Mouse (Mus musculus): ENCODE results near the gene Irf2.

Irf2 gene

DNA sequence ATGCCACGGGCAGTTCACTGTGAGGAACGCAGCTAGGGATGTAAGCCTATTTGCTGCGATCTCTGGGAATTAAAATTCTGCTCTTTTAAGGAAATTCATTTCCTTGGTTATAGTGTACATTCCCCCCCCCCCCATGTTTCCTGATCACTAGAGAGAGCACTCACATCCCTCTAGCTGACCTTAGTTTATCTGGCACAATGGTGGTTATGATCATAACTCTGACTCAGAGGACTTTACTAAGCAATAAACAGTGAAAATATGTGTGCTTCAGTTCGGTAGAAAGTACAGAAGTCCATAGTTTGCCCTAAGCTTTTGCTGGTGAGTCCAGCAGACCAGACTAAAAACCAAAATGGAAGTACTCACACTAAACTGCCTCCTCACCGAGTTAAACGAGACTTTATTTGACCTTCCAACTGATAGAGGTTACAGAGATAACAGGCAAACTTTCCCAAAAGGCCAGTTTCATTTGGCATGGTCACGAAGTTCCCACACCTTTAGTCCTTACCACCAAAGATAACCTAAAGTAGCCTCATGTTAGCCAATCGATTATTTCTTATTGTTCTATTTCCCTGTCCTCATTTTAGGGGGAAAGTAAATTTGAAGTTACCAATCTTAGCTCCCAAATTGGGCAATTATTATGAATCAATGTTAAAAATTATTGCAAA is 142.4 kb downstream of the Irf2 start:
- no peak for DNase-seq (ENCODE audit: low spot score)

DNA sequence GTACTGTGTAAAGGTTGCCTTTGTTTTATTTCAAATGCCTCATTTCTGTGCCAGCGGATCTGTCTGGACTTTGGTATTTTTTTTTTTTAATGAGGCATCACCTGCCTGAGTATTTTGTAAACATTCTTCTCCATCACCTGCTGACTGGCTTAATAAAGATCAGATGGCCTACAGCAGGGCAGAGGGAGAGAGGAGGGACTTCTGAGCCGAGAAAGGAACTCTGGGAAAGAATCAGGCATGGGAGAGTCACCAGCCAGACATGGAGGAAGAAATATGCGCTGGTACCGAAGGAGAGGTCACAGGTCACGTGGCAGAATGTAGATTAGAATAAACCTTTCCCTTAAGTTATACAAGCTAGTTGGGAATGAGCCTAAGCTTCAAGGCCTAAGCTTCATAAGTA is 143.2 kb downstream of the Irf2 start:
- DNase-seq (ENCODE audit: low spot score) = no peak

DNA sequence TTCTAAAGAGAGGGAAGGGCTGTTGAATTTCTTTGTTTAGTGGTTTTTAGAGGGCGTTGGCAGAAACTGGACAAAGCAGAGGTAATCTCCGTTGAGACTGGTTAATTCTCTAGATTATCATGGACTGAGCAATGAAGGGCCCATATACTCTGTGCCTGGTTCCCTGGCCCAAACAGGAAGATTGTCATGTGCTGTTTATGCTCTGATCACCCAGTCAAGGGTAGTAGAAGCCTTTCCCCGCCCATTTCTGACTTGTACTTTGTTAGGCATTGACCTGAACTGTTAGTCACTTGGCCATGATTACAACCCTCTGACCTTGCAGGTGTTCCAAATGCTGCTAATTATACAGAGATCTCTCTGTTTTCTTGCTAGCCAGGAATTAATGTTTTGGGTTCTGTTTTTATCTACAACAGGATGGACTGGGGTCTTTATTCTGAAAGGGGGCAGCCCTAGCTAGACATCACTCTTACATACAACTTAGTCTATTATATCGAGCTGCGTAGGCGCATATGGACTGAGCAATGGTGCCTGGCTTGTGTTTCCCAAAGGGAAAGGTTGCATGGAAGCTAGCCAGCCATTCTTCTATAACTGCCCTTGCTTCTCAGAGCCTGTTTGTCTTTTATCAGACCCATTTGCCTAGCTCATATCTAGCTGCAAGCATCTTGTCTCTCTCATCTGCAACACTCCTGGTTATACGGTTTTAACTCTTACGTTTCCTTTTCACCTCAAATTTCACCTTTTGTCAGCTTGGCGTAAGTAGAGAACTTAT is 143.9 kb downstream of the Irf2 start:
- no peak for DNase-seq (ENCODE audit: low spot score)

DNA sequence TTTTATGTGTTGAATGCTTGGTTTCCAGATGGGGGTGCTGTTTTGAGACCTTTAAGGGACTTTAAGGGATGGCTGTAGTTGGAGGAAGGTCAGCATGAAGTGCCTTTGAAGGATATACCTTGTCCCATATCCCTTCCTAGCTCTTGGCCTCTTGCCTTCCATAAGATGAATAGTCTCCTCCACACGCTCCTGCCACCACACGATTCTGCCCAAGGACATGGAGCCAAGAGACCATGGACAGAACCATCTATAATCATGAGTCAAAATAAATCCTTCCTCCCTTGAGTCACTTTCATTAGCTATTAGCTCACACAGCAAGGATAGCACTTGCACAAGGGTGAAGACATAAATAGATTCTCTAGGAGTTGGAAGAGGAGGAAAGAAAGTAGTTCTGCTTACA is 146.3 kb downstream of the Irf2 start:
- no peak for DNase-seq (ENCODE audit: low spot score)

DNA sequence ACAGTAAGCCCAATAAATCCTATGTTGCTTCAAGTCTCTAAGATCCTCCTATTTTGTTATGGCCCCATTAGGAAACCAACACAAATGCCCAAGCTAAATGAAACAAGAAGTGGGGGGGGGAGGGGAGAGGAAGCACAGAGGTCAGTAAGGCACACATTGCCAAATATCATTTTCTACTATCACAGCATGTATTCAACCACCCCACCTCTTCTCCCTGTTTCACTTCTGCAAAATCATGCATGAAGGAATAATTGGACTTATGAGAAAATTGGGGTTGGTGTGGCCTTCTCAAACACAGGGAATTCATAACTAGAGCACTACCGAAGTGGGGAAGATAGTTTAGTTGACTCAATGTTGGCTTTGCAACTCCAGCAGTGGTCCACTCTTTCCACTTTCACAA is 146.7 kb downstream of the Irf2 start:
- no peak for DNase-seq (ENCODE audit: low spot score)

DNA sequence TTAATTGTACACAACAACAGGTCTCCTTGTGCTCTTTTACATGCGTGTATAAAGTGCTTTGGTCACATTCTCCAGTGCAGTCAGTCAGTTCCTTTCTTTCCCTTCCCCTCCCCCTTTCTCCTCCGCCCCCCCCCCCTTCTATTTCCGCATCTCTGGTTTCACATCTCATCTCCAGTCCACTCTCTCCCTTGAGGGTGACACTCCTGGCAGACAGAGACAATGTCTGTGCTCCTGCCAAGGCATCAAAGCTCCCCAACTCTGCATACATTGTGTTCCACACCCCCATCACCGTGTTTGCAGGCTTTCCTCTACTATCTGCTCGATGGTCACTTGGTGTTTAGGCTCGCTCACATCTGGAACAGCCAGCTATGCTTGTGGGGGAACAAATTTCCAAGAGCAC is 147.9 kb downstream of the Irf2 start:
- DNase-seq (ENCODE audit: low spot score) = no peak

DNA sequence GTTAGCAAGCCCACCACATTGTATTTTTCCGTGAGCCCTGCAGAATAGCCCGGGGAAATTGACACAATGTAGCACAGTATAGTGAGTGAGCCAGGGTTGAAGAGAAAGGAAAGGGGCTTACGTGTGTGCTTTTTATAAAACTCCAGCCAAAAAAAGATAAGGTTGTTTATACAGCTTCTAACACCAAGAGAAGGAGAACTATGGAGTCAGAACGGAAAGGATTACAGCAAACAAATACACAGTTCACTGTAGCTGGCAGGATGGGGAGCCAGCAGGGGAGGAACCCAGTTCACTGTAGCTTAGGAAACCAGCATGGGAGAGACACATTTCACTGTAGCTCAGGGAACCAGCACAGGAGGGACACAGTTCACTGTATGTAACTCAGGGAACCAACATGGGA is 149.0 kb downstream of the Irf2 start:
- no peak for DNase-seq (ENCODE audit: low spot score)

DNA sequence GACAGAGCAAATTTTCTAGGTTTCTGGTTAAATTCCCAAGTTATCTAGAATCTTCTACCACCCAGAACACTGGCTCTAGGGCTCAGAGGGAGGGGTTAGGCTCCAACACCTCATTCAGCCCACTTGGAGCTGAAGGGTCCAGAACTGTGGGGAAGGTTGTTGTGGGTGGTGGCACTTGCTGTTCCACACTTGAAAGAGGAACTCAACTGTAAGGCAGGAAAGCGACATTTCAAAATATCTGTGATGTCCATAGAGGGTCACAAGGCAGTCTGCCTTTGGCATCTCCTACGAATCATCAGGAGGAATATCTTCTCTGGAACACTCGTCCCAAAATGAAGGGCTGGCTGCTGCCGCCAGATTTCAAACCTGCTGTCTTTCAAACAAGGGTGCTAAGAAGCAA is 150.7 kb downstream of the Irf2 start:
- no peak for DNase-seq (ENCODE audit: low spot score)

DNA sequence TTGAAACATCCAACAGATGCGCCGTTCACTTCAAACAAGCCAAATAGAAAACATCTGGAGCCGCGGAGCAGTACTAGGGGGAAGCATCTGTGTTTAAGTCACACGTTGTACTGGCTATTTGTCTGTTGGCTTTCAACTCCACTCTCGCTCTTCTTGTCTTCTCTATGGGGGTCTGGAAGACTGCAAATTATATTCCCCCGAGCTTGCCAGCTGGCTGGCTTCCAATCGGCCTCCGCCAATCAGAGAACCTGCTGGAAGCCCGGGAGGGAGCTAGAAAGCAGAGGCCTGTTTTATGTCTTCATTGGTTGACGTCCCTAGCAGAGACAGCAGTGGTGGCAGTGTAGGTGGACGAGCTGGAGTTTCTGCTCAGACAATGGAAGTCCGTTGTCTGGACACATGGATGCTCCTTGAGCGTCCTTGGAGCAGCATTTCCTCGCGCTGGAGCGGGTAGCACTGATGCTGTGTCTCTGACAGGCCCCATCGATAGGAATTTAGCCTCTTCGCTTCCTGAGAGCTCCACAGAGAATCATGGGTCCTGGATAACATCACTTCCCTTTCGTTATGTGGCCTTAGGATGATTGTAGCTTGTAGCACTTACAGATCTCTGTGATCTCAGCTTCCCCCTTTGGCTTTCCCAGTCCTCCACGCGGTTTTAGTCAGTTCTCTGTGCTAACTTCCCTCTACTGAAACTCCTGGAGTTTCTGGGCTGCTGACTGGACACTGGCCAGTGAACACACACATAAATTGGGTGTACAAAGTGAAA is 153.2 kb downstream of the Irf2 start:
- DNase-seq (ENCODE audit: low spot score) = peak; percentile 10

DNA sequence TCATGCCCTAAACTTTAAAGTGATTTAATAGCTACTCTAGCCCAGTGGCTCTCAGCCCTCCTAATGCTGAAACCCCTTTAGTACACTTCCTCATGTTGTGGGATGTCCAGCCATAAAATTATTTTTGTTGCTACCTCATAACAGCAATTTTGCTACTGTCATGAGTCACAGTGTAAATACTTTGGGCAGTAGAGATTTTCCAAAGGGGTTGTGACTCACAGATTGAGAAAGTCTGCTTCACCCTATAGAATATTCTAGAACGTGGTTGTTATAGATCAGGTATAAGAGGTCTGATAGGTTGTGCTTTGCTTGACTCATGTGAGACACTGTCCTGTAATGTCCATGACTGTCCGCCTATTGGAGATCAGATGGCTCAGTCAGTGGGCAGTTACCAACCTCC is 154.9 kb downstream of the Irf2 start:
- no peak for DNase-seq (ENCODE audit: low spot score)

DNA sequence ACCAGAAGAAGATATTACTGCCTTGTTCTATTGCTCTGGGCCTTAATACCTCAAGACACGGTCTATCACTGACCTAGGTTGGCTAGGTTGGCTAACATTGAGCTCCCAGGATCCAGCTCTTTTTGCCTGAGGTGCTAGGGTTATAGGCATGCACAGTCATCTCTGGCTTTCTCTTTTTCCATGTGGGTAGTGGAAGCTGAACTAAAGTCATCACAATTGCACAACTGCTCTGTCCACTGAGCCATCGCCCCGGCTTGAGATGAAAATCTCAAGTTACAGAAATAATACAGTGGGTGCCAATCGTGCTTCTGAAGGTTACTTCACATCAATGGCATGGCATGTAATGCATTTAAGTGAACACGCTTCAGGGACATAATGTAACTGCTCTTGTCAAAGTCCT is 156.5 kb downstream of the Irf2 start:
- DNase-seq (ENCODE audit: low spot score) = no peak

DNA sequence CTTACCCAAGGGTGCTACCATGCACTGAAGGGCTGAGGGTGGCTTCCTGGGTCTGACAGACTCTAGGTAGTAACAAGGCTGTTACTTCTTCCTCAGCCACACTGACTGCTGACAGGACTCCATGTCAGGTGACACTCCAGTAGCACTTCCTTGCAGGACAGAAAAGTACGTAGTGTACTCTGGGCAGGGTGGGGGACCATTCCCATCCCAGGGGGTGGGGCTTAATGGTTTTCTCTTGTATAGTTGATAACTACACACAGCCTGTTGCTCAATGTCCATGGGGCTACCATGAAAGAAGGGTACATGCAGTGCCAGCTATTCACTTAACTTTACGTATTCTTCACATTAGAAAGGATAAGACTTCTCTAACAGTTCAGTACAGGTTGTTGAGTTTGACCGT is 157.2 kb downstream of the Irf2 start:
- no peak for DNase-seq (ENCODE audit: low spot score)
